Mouse (Mus musculus) layer of hippocampus, adult 6 months (tissue): Measurements from ENCODE around the gene Rad52. TPM values are rescaled to one million over a fixed set of nuclear protein-coding genes. Genes with fewer than 3 reads are reported as not detected.

Experiments
- long read RNA-seq, 2 experiments: library from polyadenylated mRNA; unstranded; transcript quantifications; one replicate each; pipeline ENCODE4 v2.0.0; 2019 to 2020
- polyA plus RNA-seq: library from polyadenylated mRNA; unstranded; fragments of <200 nt; fragmentation: Nextera tagmentation; gene quantifications from 2 replicates; pipeline ENCODE4 v1.2.3, GENCODE M21; 2021

Gene Rad52
- polyA plus RNA-seq, result 13.6 and 15.8 TPM in 2 replicates
- long read RNA-seq, experiment 1, partial matches to known transcripts, result 0 of 19 reads
- long read RNA-seq, experiment 1, other reads (novel, unspliced or antisense), result 19 of 19 reads
- long read RNA-seq, experiment 2, transcript Rad52-207 (11 exons, 1,603 nt), result minor isoform, 5 of 54 reads
- long read RNA-seq, experiment 2, transcript Rad52-212 (12 exons, 1,693 nt), result major isoform, 7 of 54 reads
- long read RNA-seq, experiment 2, partial matches to known transcripts, result 1 of 54 reads
- long read RNA-seq, experiment 2, other reads (novel, unspliced or antisense), result 38 of 54 reads

DNA sequence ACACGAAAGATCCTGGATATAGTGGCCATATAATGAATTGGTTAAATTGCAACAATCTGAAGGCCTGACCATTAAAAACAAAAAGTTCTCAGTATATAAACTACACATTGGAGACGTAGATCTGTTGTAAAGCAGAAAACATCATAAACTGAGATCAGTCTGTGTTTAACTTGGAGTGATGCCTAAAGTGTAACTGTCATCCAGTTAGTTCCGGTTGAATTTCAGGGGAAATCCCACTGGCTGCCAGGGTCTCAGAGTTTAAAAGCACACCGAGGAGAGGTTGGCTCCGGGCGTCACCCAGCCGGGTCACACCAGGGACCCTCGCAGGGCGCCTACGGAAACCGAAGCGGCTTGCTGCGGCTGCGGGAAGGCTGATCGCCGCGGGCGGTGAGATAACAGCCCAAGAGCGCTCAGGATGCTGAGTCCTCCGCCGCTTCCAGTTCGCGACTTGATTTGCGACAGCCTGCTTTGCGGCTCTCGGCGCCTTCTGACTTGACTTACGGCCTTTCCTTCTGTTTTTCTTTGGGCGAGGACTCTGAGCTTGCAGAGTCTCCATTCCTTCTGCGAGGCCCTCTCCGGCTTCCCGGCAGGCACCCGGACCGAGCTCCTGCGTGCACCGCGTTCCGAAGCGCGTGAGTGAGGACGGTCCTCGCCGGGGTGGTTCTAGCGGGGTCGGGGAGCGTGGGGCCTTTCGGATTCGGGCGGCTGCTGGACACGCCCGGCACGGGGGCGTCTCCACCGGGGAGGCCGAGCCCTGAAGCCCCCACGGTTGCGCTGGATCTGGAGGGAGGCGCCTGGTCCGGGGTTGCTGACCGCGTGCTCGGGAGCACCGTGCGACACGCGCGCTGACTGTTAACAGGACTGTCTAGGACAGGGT is at the start of gene Rad52:
Gene Rad52, plus strand, starts transcription at position 495 of the 877 bp plus-strand sequence.

Other genes with a start within 250 kb of the Rad52 start
- gene Erc1, start 54.5 kb upstream of the Rad52 start, polyA plus RNA-seq, result 13.4 and 15.8 TPM in 2 replicates
- 20.6 and 27.0 TPM in 2 replicates for gene Wnk1, start 136.0 kb downstream of the Rad52 start, polyA plus RNA-seq
- 6.4 and 8.5 TPM in 2 replicates for gene Ninj2, start 190.7 kb downstream of the Rad52 start, polyA plus RNA-seq